Mouse (Mus musculus) gastrocnemius, adult 2 months (tissue): Measurements from ENCODE around the gene Col23a1. TPM values are rescaled to one million over a fixed set of nuclear protein-coding genes. Genes with fewer than 3 reads are reported as not detected.

Source experiments
- DNase-seq: peaks from one replicate; pipeline ENCODE4 v3.0.0; 2022
- H3K27ac ChIP-seq: fragments of 200-600 bp; 2 replicates; pipeline ENCODE4 v1.8.1; 2022; ENCODE audit warnings: mild to moderate bottlenecking
- H3K4me3 ChIP-seq: fragments of 200-600 bp; 2 replicates; pipeline ENCODE4 v1.8.1; 2022; ENCODE audit warnings: mild to moderate bottlenecking, moderate library complexity
- CTCF ChIP-seq: fragments of 200-600 bp; IDR thresholded peaks from 2 replicates; pipeline ENCODE4 v1.8.1; 2022; ENCODE audit warnings: antibody characterized with exemption, mild to moderate bottlenecking, moderate library complexity
- intact Hi-C: fragments of 180-260 bp; cut with DNase I; formaldehyde crosslinking; loops from one replicate; pipeline ENCODE4 v1.15.1; 2025
- total RNA-seq, 2 experiments: library from RNA; stranded (reverse); gene quantifications; 2 replicates each; pipeline ENCODE4 v1.2.3; 2021

Col23a1 gene
- total RNA-seq, 2 experiments from 2014 or later, result 1.1 to 1.8 TPM

DNA sequence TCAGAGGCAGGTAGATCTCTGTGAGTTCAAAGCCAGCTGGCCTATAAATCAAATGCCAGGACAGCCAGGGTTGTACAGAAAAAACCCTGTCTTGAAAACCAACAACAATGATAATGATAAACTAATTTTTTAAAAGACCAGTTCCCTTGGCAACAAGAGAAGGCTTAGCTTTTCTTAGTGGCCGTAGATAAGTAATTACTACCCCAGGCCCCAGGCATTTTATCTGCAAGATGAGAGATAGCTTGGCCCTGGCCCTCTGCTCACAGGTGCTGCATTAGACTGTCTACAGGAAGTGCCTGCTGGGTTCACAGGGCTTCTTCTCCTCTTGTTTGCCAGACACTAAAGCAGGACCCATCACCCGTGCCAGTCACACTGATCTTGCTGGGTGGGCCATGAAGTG is 265.3 kb downstream of the Col23a1 start:
- Histone ChIP-seq H3K27ac (no peak overlapping the region), H3K4me3 (no peak overlapping the region)
- TF ChIP-seq CTCF, result no peak
- intact Hi-C loops, result no loop called here
- no peak for DNase-seq

DNA sequence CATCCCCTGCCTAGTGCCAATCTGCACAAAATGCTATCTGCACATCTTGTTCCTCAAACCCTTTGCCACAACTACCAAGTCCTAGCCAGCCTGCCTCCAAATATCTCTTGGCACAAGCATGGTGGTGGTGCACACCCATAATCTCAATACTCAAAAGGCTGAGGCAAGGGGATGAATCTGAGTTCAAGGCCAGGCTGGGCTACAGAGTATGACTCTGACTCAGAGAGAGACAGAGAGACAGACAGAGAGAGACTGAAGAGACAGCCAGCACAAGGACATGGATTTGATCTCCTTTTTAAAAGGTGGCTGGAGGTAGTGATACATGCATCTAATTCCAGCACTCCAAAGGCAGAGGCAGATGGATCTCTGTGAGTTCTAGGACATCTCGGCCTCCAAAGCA is 273.6 kb downstream of the Col23a1 start:
- no peak overlapping the region for H3K4me3 ChIP-seq
- intact Hi-C loops, result no loop called here
- no peak for TF ChIP-seq CTCF
- no peak for DNase-seq
- H3K27ac ChIP-seq, result no peak overlapping the region

DNA sequence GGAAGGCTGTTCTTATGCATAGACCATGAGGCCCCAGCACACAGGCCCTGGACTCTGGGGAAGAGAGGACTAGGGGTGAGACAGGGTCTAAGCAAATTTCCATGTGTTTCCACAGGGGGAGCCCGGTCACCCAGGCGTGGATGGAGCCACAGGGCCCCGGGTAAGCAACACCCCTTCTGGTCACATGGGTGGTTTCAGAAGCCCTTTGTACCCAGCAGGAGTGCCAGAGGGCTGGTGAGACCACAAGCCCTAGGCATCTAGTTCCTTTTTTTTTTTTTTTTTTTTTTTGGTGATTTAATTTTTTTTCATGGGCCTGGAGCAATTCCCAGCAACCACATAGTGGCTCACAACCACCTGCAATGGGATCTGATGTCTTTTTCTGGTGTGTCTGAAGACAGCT is 275.3 kb downstream of the Col23a1 start:
- Histone ChIP-seq H3K4me3 (no peak overlapping the region), H3K27ac (no peak overlapping the region)

DNA sequence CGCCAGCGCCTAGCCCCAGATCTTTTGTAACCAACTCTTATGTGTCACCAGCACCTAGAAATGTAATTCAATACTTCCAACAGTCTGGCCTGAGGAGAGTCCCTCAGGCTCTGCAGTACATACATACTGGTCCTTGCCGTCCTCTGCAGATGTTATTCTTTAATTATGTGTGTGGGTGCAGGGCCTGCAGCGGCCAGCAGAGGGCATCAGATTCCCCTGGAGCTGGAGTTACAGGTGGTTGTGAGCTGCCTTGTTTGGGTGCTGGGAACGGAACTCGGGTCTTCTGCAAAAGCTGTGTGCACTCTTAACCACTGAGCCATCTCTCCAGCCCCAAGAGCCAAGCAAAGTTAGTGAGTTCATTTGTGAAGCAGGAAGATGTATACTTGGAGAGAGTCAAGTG is 276.2 kb downstream of the Col23a1 start:
- no peak overlapping the region for H3K27ac ChIP-seq
- DNase-seq, result no peak
- peak; percentile 28 for TF ChIP-seq CTCF
- intact Hi-C loops, result no loop called here
- no peak overlapping the region for H3K4me3 ChIP-seq

More for the DNA sequence above, 275.3 kb downstream of the Col23a1 start:
- no peak for DNase-seq
- TF ChIP-seq CTCF, result no peak
- intact Hi-C loops, result no loop called here

DNA sequence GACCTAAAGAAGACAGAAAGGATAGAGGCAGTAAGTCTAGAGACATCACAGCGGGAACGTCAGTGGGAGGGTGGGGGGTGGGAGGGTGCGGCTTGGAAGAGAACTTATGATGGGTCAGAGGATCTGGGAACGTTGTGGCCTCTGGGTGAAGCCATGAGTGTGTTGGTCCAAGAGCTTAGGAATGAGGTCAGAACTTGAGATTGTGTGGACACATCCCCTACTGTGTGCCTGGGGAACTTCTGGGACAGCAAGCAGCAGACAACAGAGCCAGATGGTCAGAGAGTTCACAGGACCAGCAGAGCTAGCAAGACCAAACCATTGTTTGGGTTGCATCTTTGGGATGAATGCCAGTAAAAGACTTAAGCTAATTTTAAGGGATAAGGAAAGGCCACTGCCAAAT is 279.1 kb downstream of the Col23a1 start:
- intact Hi-C loops, result no loop called here
- TF ChIP-seq CTCF, result no peak
- H3K4me3 ChIP-seq, result no peak overlapping the region
- H3K27ac ChIP-seq, result no peak overlapping the region
- no peak for DNase-seq

DNA sequence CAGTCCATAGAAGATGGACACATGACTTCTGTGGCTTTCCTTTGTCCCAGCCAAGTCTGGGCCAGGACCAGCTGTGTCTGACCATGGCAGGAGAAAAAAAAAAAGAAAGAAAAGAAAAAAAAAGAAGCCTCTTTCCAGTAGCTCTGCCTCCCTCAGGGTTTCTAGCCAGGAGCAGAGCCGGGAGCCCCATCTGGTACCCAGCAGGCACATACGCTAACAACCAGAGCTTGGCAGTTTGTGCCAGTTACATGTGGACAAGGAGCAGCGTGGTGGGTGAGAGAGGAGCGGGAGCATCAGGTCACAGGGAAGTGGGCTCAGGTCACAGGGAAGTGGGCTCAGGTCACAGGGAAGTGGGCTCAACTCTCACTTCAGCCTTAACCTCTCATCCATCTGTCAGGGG is 286.7 kb downstream of the Col23a1 start:
- Histone ChIP-seq H3K4me3 (no peak overlapping the region), H3K27ac (no peak overlapping the region)
- DNase-seq, result no peak
- no peak for TF ChIP-seq CTCF
- intact Hi-C loops, result no loop called here

DNA sequence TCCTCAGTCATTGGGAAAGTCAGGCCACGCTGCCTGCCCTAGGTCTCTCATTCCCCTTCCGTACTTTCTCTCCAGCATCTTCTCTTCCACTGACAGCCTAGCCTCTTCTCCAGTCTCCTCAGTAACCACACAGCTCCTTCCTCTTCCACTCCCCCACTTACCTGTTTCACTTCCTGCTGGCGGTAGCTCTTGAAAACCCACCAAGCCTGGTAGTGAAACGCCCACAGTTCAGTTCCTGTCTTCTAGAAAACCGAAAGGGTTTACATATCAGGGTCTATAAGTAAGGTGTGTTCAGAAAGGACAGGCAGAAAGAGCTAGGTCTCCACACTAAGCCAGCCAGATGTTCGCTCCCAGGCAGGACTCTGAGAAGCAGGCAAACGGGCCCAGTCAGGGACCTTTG is 287.9 kb downstream of the Col23a1 start:
- Histone ChIP-seq H3K27ac (no peak overlapping the region), H3K4me3 (no peak overlapping the region)
- no peak for DNase-seq
- intact Hi-C loops, result no loop called here
- TF ChIP-seq CTCF, result no peak

DNA sequence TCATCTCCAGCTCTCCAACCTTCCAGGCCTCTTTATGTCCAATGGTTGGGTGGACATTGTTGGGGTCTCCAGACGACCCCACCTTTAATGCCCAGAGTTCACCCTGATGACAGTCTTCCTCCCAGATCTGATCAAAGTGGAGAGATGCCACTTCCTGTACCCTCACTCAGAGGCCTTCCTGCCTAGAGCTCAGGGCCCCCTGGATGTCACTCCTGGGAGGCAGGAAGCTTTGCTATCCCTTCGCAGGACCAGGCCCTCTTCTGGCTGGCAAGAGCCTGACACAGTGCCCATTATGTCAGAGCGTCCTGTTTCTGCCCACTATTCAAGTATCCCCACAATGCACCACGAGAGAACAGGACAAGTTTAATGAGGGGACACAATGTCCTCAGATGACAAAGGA is 289.3 kb downstream of the Col23a1 start:
- Histone ChIP-seq H3K27ac (no peak overlapping the region), H3K4me3 (no peak overlapping the region)
- intact Hi-C loops, result no loop called here
- no peak for DNase-seq
- TF ChIP-seq CTCF, result no peak

DNA sequence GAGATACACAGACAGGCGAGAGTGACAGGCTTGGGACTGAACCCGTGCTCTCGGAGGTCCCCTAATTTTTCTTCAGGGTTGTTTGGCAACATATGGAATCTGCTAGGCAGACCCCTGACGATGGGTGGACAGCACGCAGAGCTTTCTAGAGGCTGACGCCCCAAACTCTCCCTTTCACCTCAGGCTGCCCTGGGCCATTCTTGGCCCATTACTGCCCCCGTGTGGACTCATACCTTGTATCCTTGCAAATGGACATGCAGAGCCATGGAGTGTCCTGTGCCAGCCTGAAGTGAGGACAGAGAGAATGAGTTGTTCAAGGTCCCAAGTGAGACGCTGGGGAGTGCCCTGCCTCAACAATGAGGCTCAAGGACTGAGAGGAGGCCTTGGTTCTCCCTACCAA is 293.0 kb downstream of the Col23a1 start:
- Histone ChIP-seq H3K27ac (no peak overlapping the region), H3K4me3 (no peak overlapping the region)
- peak; percentile 71 for TF ChIP-seq CTCF
- intact Hi-C loops, result no loop called here
- peak; percentile 81 for DNase-seq

DNA sequence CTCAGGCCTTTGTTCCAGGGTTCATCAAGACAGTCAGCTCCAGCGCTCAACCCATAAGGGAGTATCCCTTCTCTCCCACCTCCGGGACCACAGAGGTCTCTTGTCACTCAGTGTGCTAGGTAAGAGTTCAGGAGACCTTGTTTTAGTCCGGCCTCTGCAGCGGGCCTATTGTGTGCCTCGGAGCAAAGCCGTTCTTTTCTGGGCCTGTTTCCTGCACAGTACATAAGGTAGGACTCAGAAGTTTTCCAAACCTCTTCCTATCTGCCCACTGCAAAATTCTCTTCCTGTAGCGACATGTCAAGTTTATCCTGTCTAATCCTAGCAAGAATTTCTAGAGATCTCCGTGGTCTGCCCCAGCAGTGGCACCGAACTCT is 294.3 kb downstream of the Col23a1 start:
- no peak for DNase-seq
- Histone ChIP-seq H3K4me3 (peak overlapping the region; percentile 83), H3K27ac (peak overlapping the region; percentile 97)
- TF ChIP-seq CTCF, result no peak
- intact Hi-C loops, result no loop called here

DNA sequence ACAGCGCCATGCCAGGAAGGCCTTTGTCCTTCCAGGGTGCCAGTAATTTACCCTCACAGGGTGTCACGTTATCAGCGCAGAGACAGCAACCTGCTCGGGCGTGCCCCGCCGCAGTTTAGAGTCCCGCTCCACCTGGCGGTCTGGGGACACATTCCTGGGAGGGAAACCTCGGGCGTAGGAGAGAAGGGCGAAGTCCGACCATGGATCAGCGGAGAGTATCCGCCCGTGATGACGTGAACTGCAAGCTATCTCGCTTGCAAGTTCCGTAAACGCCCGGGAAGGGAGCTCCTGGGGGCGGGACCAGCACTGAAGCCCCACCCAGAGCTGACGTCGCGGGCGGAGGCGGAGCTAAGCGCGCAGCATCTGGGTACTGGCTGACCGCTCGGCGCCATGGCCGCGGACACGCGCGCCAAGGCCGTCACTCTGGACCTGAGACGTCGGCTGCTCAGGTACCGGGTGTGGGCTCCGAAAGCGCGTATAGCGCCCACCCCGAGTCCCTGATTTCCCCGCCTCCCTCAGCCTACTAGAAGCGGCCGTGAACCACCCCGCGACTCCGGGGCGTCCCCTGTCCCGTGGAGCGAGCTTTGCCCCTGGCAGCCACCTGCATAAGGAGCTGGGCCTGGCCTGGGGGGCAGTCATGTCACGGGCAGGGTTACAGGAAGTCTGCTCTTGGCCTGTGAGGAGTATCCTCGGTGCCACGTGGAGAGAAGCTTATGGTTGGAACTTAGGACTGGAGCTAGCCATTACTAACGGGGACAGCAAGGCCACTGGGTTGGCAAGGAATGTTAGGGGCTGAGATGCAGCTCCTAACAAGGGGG is 294.9 kb downstream of the Col23a1 start, which contains the start of gene Phykpl:
Phykpl (plus strand) TSS at position 327 of the 818 bp plus-strand sequence.
- DNase-seq, result peak; percentile 97
- TF ChIP-seq CTCF, result peak; percentile 35
- intact Hi-C loops, result no loop called here
- Histone ChIP-seq H3K27ac (peak within 1 kb of the TSS; percentile 97), H3K4me3 (peak within 1 kb of the TSS; percentile 83)

DNA sequence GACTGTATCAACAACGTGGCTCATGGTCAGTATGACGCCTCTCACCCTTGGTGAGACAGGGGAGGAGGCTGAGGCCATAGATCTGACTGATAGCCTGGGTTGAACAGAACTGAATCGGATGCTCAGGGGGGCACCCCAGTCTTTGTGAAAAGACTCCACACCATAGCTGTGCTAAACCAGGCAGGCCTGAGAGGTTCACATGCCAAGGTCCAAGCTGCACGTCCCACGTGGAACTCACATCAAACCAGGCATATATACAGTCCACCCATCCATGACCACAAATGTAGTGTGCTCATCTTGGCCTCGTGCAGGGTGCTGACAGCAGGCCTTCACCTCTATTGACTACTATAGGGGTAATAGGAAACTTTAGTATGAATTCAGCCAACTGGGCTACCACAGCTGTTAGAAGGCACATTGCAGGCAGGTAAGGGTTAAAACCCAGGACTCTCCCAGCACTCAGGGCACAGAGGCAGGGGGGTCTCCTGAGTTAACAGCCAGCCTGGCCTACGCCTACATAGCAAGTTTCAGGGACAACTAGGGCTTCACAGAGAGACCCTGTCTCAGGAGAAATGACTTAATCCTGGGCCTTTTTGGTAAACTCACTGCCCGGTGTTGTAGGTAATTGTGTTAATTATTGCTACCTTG is 296.0 kb downstream of the Col23a1 start:
- intact Hi-C loops, result no loop called here
- H3K27ac ChIP-seq, result peak overlapping the region; percentile 97
- DNase-seq, result no peak

DNA sequence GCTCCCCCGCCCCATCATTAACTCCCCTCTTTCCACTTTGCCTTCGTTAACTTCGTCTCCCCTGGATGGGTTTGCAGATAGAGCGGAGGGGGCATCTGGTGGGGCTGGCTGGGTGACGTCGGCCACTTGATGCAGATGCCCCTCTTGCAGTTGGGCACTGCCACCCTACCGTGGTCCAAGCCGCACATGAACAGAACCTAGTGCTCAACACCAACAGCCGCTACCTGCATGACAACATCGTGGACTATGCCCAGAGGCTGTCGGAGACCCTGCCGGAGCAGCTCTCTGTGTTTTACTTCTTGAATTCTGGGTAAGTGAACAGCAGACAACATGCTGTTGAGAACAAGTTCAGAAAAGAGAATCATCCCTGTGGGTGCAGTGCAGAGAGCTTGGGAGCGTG is 296.7 kb downstream of the Col23a1 start:
- no peak for DNase-seq
- Histone ChIP-seq H3K4me3 (no peak overlapping the region), H3K27ac (no peak overlapping the region)
- intact Hi-C loops, result no loop called here
- TF ChIP-seq CTCF, result no peak

More for the DNA sequence above, 296.0 kb downstream of the Col23a1 start:
- TF ChIP-seq CTCF, result no peak
- peak overlapping the region; percentile 83 for H3K4me3 ChIP-seq

DNA sequence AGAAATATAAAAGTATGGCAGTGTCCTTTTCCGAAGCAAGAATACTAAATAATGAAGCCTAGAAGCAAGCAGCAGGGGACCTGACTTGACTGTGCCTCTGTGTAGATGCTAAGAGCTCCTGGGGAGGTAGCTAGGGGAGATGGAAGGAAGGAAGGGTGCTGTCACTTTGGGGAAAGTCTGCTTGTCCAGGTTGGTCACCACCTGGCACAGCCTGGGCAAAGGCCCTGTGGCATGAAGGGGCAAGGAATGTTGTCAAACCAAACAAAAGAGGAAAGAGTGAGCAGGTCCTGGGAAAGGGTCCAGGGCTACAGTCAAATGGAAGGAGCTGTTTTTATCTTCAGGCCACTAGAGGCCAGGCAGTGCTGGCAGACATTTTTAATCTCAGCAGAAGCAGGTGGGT is 297.3 kb downstream of the Col23a1 start:
- H3K27ac ChIP-seq, result no peak overlapping the region
- no peak for DNase-seq
- H3K4me3 ChIP-seq, result no peak overlapping the region
- TF ChIP-seq CTCF, result no peak
- intact Hi-C loops, result no loop called here
